Mouse (Mus musculus): ENCODE results near the gene Klf3.

GRCm38 (mm10) chr5:64778211-64778610 lies 25.0 kb upstream of the Klf3 start:
- TF ChIP-seq POLR2A (IDR thresholded peaks at IDR 0.05; ENCODE audit: low read depth, low read length) (no peak), CTCF (conservative IDR thresholded peaks at IDR 0.05; ENCODE audit: insufficient read depth, insufficient read length, low read depth, low read length) (no peak)
